Mouse (Mus musculus): ENCODE data around the gene Zfp511.

- TF ChIP-seq CTCF (IDR thresholded peaks at IDR 0.05; ENCODE audit: control insufficient read depth, insufficient read depth, insufficient read length), result no peak
- TF ChIP-seq USF1 (IDR thresholded peaks at IDR 0.05; ENCODE audit: low read depth), result no peak
These were observed 28.4 kb upstream of the Zfp511 start for GRCm38 (mm10) chr7:140007781-140008180.

Data from C2C12 (cell line).